Mouse (Mus musculus): Measurements from ENCODE around the gene Gpha2. TPM values are rescaled to one million over a fixed set of nuclear protein-coding genes. Genes with fewer than 3 reads are reported as not detected.

Gpha2 gene
- polyA plus RNA-seq, 1 experiment from 2014 or later, result 0.41 TPM

DNA sequence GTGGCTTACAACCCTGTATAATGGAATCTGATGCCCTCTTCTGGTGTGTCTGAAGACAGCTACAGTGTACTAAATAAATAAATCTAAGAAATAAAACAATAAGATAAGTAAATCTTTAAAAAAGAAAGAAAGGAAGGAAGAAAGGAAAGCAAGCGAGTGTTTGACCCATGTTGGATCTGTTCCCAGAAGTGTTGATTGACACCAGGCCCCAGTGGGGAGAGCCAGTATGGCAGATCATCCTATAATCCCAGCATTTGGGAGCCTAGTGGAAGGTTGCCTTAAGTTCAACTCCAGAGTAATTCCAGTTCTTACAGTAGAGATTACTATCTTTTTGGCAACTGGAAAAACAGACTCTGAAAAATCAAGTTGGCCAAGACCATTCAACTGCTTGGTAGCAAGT lies 19.6 kb downstream of the Gpha2 start:
- Histone ChIP-seq H3K9ac (no peak overlapping the region), H3K27ac (no peak overlapping the region), H3K4me1 (replicated peaks) (peaks cover 13% of the 10 kb centered on the region), H3K4me3 (replicated peaks) (no peak overlapping the region), H3K36me3 (peaks cover 32% of the 10 kb centered on the region), H3K27me3 (replicated peaks) (no peaks in the 10 kb centered on the region), H3K4me2 (replicated peaks) (no peak overlapping the region), H3K9me3 (no peaks in the 10 kb centered on the region)
- WGBS, result 48% methylated on average over 1 of the region's 1 CpGs
- ATAC-seq, result no peak

- Histone ChIP-seq H3K9me3 (no peaks in the 10 kb centered on the region), H3K27me3 (replicated peaks) (no peaks in the 10 kb centered on the region), H3K4me1 (replicated peaks) (peaks cover 8% of the 10 kb centered on the region; the same call in 1 of the 2 replicates), H3K4me2 (replicated peaks) (no peak overlapping the region), H3K27ac (no peak overlapping the region), H3K36me3 (peaks cover 46% of the 10 kb centered on the region), H3K9ac (no peak overlapping the region), H3K4me3 (replicated peaks) (no peak overlapping the region)
- WGBS, result 93% methylated on average over 29 of the region's 29 CpGs
- ATAC-seq, result no peak
These were observed 21.5 kb downstream of the Gpha2 start for GRCm38 (mm10) chr19:6247526-6248300.

- 0 out of 2 replicates have a peak, but pooled peaks have one; percentile 24 for ATAC-seq
- H3K9ac ChIP-seq, result no peak overlapping the region
- H3K4me1 ChIP-seq (replicated peaks), result no peaks in the 10 kb centered on the region
- no peak overlapping the region for H3K4me3 ChIP-seq (replicated peaks)
- WGBS, result 89% methylated on average over 4 of the region's 4 CpGs
- no peaks in the 10 kb centered on the region for H3K9me3 ChIP-seq
- no peak overlapping the region for H3K27ac ChIP-seq
- H3K27me3 ChIP-seq (replicated peaks), result no peaks in the 10 kb centered on the region
- no peak overlapping the region for H3K4me2 ChIP-seq (replicated peaks)
- H3K36me3 ChIP-seq, result peaks cover 66% of the 10 kb centered on the region
These were observed 26.8 kb downstream of the Gpha2 start for GRCm38 (mm10) chr19:6253021-6253420.

DNA sequence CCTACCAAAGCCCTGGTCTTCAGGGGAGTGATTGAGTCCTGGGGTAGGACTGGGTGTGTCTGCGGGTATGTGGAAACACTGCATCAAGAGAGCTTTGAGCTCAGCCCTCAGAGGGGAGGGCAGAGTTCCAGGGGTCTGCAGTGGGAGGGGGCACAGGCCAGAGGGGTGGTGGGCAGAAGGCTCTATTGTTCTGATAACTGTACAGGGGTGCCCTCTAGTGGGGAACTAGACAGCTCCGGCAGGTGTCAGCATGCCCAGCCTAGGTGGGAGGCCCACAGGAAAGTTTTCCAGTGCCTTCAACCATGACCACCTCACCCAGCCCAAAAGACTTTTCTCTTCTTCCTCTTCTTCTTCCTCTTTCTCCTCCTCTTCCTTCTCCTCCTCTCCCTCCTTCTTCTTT lies 34.2 kb downstream of the Gpha2 start:
- H3K9ac ChIP-seq, result no peak overlapping the region
- no peak overlapping the region for H3K4me2 ChIP-seq (replicated peaks)
- WGBS, result 74% methylated on average over 2 of the region's 2 CpGs
- peaks cover 43% of the 10 kb centered on the region for H3K36me3 ChIP-seq
- no peaks in the 10 kb centered on the region for H3K9me3 ChIP-seq
- H3K4me1 ChIP-seq (replicated peaks), result no peaks in the 10 kb centered on the region
- no peak overlapping the region for H3K4me3 ChIP-seq (replicated peaks)
- no peak overlapping the region for H3K27ac ChIP-seq
- ATAC-seq, result no peak
- no peaks in the 10 kb centered on the region for H3K27me3 ChIP-seq (replicated peaks)

DNA sequence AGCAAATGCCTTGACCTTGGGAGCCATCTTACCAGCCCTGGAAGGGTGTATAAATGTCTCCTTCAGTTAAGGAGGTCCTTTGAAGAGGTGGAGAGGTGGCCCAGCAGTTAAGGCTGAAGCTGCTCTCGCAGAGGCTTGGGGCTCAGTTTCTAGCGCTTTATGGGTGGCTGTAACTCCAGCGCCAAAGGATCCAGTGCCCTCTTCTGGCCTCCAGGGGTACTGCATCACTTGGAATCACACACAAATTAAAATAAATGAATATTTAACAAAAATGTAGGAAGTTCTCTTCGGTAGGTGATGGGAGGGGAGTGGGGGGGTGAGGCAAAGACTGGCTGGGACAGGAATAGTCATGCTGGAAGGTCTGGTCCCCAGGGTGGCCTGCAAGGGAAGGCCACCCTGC lies 34.8 kb downstream of the Gpha2 start:
- no peak for ATAC-seq
- no peaks in the 10 kb centered on the region for H3K4me1 ChIP-seq (replicated peaks)
- 78% methylated on average over 4 of the region's 4 CpGs for WGBS
- no peaks in the 10 kb centered on the region for H3K9me3 ChIP-seq
- H3K27ac ChIP-seq, result no peak overlapping the region
- no peaks in the 10 kb centered on the region for H3K27me3 ChIP-seq (replicated peaks)
- no peak overlapping the region for H3K9ac ChIP-seq
- H3K36me3 ChIP-seq, result peaks cover 38% of the 10 kb centered on the region
- no peak overlapping the region for H3K4me3 ChIP-seq (replicated peaks)
- H3K4me2 ChIP-seq (replicated peaks), result no peak overlapping the region

DNA sequence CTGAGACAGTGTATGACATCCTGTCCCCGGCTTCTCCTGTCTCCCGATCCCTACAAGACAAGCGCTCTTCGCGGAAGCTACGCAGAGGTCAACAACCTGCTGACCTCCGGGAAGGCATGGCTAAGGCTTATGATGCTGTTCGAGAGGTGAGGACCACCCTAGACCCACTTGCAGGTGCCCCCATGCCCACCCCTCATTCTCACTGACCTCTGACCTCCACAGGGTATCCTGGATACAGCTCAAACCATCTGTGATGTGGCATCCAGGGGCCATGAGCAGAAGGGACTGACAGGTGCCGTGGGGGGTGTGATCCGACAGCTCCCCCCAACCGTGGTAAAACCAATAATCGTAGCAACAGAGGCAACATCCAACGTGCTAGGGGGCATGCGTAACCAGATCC lies 35.2 kb downstream of the Gpha2 start:
- Histone ChIP-seq H3K4me1 (replicated peaks) (no peaks in the 10 kb centered on the region), H3K27ac (no peak overlapping the region), H3K27me3 (replicated peaks) (no peaks in the 10 kb centered on the region), H3K4me3 (replicated peaks) (no peak overlapping the region), H3K9me3 (no peaks in the 10 kb centered on the region), H3K36me3 (peaks cover 34% of the 10 kb centered on the region), H3K9ac (no peak overlapping the region), H3K4me2 (replicated peaks) (no peak overlapping the region)
- no peak for ATAC-seq
- 93% methylated on average over 14 of the region's 14 CpGs for WGBS

- 63% methylated on average over 7 of the region's 7 CpGs for WGBS
- Histone ChIP-seq H3K9ac (no peak overlapping the region), H3K4me3 (replicated peaks) (no peak overlapping the region), H3K36me3 (peaks cover 29% of the 10 kb centered on the region), H3K9me3 (no peaks in the 10 kb centered on the region), H3K4me1 (replicated peaks) (no peaks in the 10 kb centered on the region), H3K27ac (peak overlapping the region; percentile 94), H3K27me3 (replicated peaks) (no peaks in the 10 kb centered on the region), H3K4me2 (replicated peaks) (peak overlapping the region; percentile 43; the same call in 1 of the 2 replicates)
- no peak for ATAC-seq
These were observed 36.0 kb downstream of the Gpha2 start for GRCm38 (mm10) chr19:6262222-6262621.

DNA sequence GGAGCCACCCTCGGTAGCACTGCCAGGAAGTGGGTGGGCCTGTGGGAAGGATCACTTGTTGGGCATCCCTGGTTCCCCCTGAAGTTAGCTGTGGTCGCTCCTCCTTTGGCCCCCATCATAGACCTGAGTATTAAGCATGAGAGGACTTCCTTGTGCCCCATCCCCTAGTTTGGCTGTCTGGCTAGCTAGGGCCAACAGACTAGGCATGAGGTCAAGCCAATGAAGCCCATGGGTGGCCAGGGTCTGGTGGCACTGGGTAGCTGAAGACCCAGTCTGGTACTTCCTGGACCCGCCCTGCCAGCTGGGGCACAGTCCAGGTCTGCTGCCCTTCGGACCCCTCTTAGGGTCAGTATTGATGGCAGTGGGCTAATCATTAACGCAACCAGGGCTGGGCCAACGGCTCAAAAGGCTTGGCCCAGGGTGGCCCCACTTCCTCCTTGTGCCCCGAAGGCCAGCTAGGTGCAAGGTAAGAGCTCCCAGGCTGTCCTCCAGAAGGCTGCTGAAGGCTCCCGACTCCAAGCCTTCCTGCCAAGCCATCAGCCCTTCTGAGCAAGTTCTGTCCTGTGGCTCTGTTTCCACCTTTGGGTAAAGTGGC lies 36.8 kb downstream of the Gpha2 start:
- H3K36me3 ChIP-seq, result peaks cover 22% of the 10 kb centered on the region
- peak; percentile 86 for ATAC-seq
- WGBS, result 51% methylated on average over 8 of the region's 8 CpGs
- peak overlapping the region; percentile 94 for H3K27ac ChIP-seq
- peak overlapping the region; percentile 56 for H3K9ac ChIP-seq
- H3K4me3 ChIP-seq (replicated peaks), result peak overlapping the region; percentile 37
- no peaks in the 10 kb centered on the region for H3K27me3 ChIP-seq (replicated peaks)
- H3K4me1 ChIP-seq (replicated peaks), result no peaks in the 10 kb centered on the region; the same call in 1 of the 2 replicates
- H3K4me2 ChIP-seq (replicated peaks), result peak overlapping the region; percentile 52
- H3K9me3 ChIP-seq, result no peaks in the 10 kb centered on the region

- Histone ChIP-seq H3K9me3 (no peaks in the 10 kb centered on the region), H3K9ac (peak overlapping the region; percentile 56), H3K4me2 (replicated peaks) (peak overlapping the region; percentile 52), H3K27ac (peak overlapping the region; percentile 94), H3K36me3 (peaks cover 11% of the 10 kb centered on the region), H3K27me3 (replicated peaks) (no peaks in the 10 kb centered on the region), H3K4me3 (replicated peaks) (peak overlapping the region; percentile 37), H3K4me1 (replicated peaks) (peaks cover 3% of the 10 kb centered on the region; the same call in 1 of the 2 replicates)
- ATAC-seq, result peak; percentile 79
- 38% methylated on average over 9 of the region's 9 CpGs for WGBS
These were observed 38.0 kb downstream of the Gpha2 start for GRCm38 (mm10) chr19:6264200-6264599.

GRCm38 (mm10) chr19:6264945-6265344 lies 38.8 kb downstream of the Gpha2 start:
- H3K4me1 ChIP-seq (replicated peaks), result peaks cover 6% of the 10 kb centered on the region; the same call in 1 of the 2 replicates
- H3K27ac ChIP-seq, result peak overlapping the region; percentile 94
- H3K9me3 ChIP-seq, result no peaks in the 10 kb centered on the region
- no peaks in the 10 kb centered on the region for H3K27me3 ChIP-seq (replicated peaks)
- peak overlapping the region; percentile 37 for H3K4me3 ChIP-seq (replicated peaks)
- ATAC-seq, result no peak
- 75% methylated on average over 8 of the region's 8 CpGs for WGBS
- H3K4me2 ChIP-seq (replicated peaks), result peak overlapping the region; percentile 52
- peak overlapping the region; percentile 56 for H3K9ac ChIP-seq
- peaks cover 9% of the 10 kb centered on the region for H3K36me3 ChIP-seq

DNA sequence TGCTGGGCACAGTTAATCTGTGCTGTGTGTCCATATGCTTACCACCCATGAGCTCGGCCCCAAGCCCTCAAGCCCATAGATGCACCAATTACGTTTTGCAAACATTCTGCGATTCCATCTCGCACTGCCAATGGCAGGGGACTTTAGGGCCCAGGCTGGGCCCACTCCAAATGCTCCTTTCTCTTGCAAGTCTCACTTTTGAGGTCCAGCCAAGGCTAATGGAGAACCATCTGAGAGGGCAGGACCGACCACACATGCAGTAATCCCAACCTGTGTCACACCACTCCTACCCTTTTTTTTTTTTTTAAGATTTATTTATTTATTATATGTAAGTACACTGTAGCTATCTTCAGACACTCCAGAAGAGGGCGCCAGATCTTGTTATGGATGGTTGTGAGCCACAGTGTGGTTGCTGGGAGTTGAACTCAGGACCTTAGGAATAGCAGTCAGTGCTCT lies 39.6 kb downstream of the Gpha2 start:
- peak overlapping the region; percentile 37 for H3K4me3 ChIP-seq (replicated peaks)
- peak overlapping the region; percentile 94 for H3K27ac ChIP-seq
- peaks cover 2% of the 10 kb centered on the region for H3K36me3 ChIP-seq
- peaks cover 8% of the 10 kb centered on the region; the same call in 1 of the 2 replicates for H3K4me1 ChIP-seq (replicated peaks)
- WGBS, result 62% methylated on average over 6 of the region's 6 CpGs
- no peaks in the 10 kb centered on the region for H3K27me3 ChIP-seq (replicated peaks)
- no peaks in the 10 kb centered on the region for H3K9me3 ChIP-seq
- peak overlapping the region; percentile 52 for H3K4me2 ChIP-seq (replicated peaks)
- no peak for ATAC-seq
- H3K9ac ChIP-seq, result peak overlapping the region; percentile 56

DNA sequence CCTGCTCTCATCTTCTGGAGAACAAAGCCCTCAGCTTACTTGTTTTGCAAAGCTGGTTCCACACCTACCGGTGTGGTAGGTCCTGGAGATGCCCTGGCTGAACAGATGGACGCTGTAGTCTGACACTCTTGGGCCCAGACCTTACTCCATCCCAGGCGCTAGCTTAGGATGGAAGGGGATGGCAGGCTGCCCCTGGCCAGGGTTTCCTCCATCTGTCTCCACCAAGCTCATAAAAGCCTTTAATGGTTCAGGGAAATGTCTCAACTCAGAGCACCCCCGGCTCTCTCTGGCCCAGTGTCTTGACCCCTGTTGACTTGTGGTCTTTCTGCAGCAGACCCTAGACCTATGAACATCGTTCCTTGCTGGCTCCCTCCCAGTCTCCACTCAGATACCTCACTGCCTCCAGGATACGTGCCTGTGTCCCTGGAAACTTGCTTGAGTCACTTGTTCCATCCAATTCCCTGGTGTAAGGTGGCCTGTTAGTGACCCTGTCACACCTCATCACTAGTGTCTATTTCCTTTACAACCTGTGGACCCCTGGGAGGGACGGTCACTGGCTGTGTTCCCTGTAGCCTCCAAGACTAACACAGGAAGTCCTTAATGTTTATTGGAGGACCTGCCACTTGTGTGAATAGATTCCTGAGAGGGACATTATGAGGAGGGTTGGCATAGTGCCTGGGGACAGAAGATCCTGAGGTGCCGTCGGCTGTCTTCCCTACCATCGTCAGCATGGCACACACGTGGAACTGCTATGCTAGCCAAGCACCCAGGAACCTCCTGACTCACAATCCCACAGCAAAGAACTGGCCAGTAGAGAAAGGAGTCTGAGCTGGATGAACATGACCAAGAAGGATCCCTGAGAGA lies 41.4 kb downstream of the Gpha2 start:
- Histone ChIP-seq H3K4me2 (replicated peaks) (0 out of 2 replicates have a peak overlapping the region, but pooled peaks have one; percentile 11), H3K9ac (no peak overlapping the region), H3K4me1 (replicated peaks) (peaks cover 19% of the 10 kb centered on the region), H3K27me3 (replicated peaks) (no peaks in the 10 kb centered on the region), H3K27ac (peak overlapping the region; percentile 28; the same call in 1 of the 2 replicates), H3K9me3 (no peaks in the 10 kb centered on the region), H3K36me3 (no peaks in the 10 kb centered on the region), H3K4me3 (replicated peaks) (no peak overlapping the region)
- ATAC-seq, result no peak
- WGBS, result 51% methylated on average over 11 of the region's 11 CpGs

Measured in intestine, embryonic 15.5 days (tissue).